Mouse (Mus musculus) cerebellum, adult 8-10 months (tissue): ENCODE data around the gene Kcnj1.

Experiments used
- DNase-seq: peaks from one replicate; pipeline ENCODE4 v3.0.0; 2022

Gene Kcnj1

GRCm38 (mm10) chr9:32372202-32372601 is at the start of gene Kcnj1:
TSS of gene Kcnj1 (plus strand) at chr9:32372493.
- DNase-seq, result no peak

GRCm38 (mm10) chr9:32323610-32324009 is 48.7 kb upstream of the Kcnj1 start:
- DNase-seq, result no peak

GRCm38 (mm10) chr9:32328777-32329176 is 43.5 kb upstream of the Kcnj1 start:
- no peak for DNase-seq

GRCm38 (mm10) chr9:32331162-32331561 is 41.1 kb upstream of the Kcnj1 start:
- no peak for DNase-seq

- no peak for DNase-seq
Observed at GRCm38 (mm10) chr9:32335389-32336150, 36.7 kb upstream of the Kcnj1 start.

GRCm38 (mm10) chr9:32340831-32341230 is 31.5 kb upstream of the Kcnj1 start:
- DNase-seq, result no peak

- DNase-seq, result no peak
Observed at GRCm38 (mm10) chr9:32342929-32343328, 29.4 kb upstream of the Kcnj1 start.

GRCm38 (mm10) chr9:32344051-32344450 is 28.2 kb upstream of the Kcnj1 start, which contains the start of gene Kcnj5:
TSS of gene Kcnj5 (minus strand) at chr9:32344350.
- DNase-seq, result no peak

GRCm38 (mm10) chr9:32344489-32344888 is 27.8 kb upstream of the Kcnj1 start:
- DNase-seq, result no peak

- no peak for DNase-seq
Observed at GRCm38 (mm10) chr9:32348096-32348495, 24.2 kb upstream of the Kcnj1 start.

- no peak for DNase-seq
Observed at GRCm38 (mm10) chr9:32349344-32349743, 22.9 kb upstream of the Kcnj1 start.

- DNase-seq, result peak; percentile 73
Observed at GRCm38 (mm10) chr9:32350332-32350731, 22.0 kb upstream of the Kcnj1 start.

- no peak for DNase-seq
Observed at GRCm38 (mm10) chr9:32360770-32361169, 11.5 kb upstream of the Kcnj1 start.

- no peak for DNase-seq
Observed at GRCm38 (mm10) chr9:32368812-32369211, 3.5 kb upstream of the Kcnj1 start.

- no peak for DNase-seq
Observed at GRCm38 (mm10) chr9:32369388-32369787, 2.9 kb upstream of the Kcnj1 start.

- DNase-seq, result no peak
Observed at GRCm38 (mm10) chr9:32373656-32374055, 1.4 kb downstream of the Kcnj1 start.

- no peak for DNase-seq
Observed at GRCm38 (mm10) chr9:32376031-32376430, 3.7 kb downstream of the Kcnj1 start.

GRCm38 (mm10) chr9:32376863-32377590 is 4.7 kb downstream of the Kcnj1 start:
- no peak for DNase-seq

- DNase-seq, result no peak
Observed at GRCm38 (mm10) chr9:32384906-32385305, 12.6 kb downstream of the Kcnj1 start.

- DNase-seq, result no peak
Observed at GRCm38 (mm10) chr9:32388120-32388519, 15.8 kb downstream of the Kcnj1 start.

- DNase-seq, result no peak
Observed at GRCm38 (mm10) chr9:32391092-32391491, 18.8 kb downstream of the Kcnj1 start.

GRCm38 (mm10) chr9:32391701-32392100 is 19.4 kb downstream of the Kcnj1 start:
- DNase-seq, result no peak

- no peak for DNase-seq
Observed at GRCm38 (mm10) chr9:32392716-32393115, 20.4 kb downstream of the Kcnj1 start.

- DNase-seq, result no peak
Observed at GRCm38 (mm10) chr9:32394761-32395161, 22.5 kb downstream of the Kcnj1 start.
